Mouse (Mus musculus) stomach, embryonic 15.5 days (tissue): ENCODE results near the gene Ddx10. TPM values are rescaled to one million over a fixed set of nuclear protein-coding genes. Genes with fewer than 3 reads are reported as not detected.
"Not testable (repeated sequence)": the region's sequence is repeated elsewhere in the genome, so short reads cannot be mapped to it uniquely, and the experiment has no call there.

Source experiments
- ATAC-seq: fragments of 200-750 bp; cut with Nextera tagmentation; 2 replicates; pipeline ENCODE4 v1.8.0; 2017; ENCODE audit warnings: low read depth, moderate number of reproducible peaks, moderate TSS enrichment; ENCODE audit not compliant: insufficient read depth, low FRiP score
- H3K27ac ChIP-seq: fragments of 300-500 bp; sonication (generic); 2 replicates; pipeline ENCODE4 v1.5.1; 2015; ENCODE audit warnings: mild to moderate bottlenecking, inconsistent platforms
- H3K27me3 ChIP-seq: fragments of 300-500 bp; sonication (generic); replicated peaks from 2 replicates; pipeline ENCODE4 v1.6.1; 2015; ENCODE audit warnings: inconsistent platforms
- H3K36me3 ChIP-seq: fragments of 300-500 bp; sonication (generic); 2 replicates; pipeline ENCODE4 v1.6.1; 2015; ENCODE audit warnings: inconsistent platforms
- H3K4me1 ChIP-seq: fragments of 300-500 bp; sonication (generic); 2 replicates; pipeline ENCODE4 v1.6.1; 2015; ENCODE audit warnings: inconsistent platforms
- H3K4me2 ChIP-seq: fragments of 300-500 bp; sonication (generic); 2 replicates; pipeline ENCODE4 v1.6.1; 2015; ENCODE audit warnings: mild to moderate bottlenecking, inconsistent platforms
- H3K4me3 ChIP-seq: fragments of 300-500 bp; sonication (generic); replicated peaks from 2 replicates; pipeline ENCODE4 v1.5.1; 2015; ENCODE audit warnings: inconsistent platforms
- H3K9ac ChIP-seq: fragments of 300-500 bp; sonication (generic); 2 replicates; pipeline ENCODE4 v1.6.1; 2015; ENCODE audit warnings: inconsistent platforms
- H3K9me3 ChIP-seq: fragments of 300-500 bp; sonication (generic); 2 replicates; pipeline ENCODE4 v1.6.1; 2016; ENCODE audit warnings: inconsistent platforms
- WGBS: fragments of 180-500 bp; shearing (Covaris S2); methylation state at CpG from one replicate; pipeline ENCODE4 v1.1.7; 2015; 5-methylcytosine and 5-hydroxymethylcytosine counted together
- polyA plus RNA-seq: library from polyadenylated mRNA; unstranded; fragments of >200 nt; fragmentation: Nextera tagmentation; extraction: Ambion mirVana; gene quantifications from 2 replicates; pipeline ENCODE4 v1.2.1, GENCODE M21; 2015

The Ddx10 gene
- polyA plus RNA-seq, 1 experiment from 2014 or later: 24.2 TPM

DNA sequence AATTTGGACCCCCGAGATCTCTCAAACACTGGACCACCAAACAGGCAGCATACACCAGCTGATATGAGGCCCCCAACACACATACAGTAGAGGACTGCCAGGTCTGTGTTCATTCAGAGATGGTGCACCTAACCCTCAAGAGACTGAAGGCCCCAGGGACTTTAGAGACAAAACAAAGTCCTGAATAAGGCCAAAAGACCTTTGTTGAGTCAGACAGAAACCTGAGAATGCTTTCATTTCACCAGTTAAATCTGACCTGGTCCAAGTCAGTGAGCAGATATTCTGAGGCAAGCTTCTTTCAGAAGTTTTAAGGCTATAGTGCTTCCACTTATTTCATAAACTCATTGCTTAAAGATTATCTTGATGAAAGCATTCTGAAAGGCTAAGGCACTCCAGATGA, 105.4 kb downstream of the Ddx10 start:
- WGBS: 90% methylated on average over 1 of the region's 1 CpGs
- not testable (repeated sequence) for ATAC-seq, H3K36me3 ChIP-seq

DNA sequence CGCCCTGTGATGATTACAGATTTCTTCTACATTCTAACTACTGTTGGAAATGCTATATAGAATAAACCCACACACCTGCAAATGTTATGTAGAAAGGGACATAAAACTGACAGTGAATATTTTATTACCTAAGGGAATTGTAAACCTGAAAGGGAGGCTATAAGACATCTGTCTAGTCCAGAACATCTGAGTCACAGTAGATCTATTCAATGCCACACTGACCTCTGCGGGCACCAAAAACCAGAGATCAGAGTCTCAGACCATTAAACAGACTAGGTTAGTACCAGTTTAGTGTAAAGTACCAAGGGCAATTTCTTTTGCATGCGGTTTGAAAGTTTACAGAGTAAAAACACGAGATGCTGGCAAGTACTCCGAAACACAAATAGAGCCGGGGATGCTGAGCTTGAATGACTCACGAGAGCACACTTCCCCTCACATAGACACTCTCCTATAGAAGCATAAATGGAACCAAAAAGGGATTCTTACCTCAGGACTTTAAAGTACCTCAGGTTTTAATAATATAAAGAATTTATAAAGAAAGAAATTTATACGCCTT, 107.2 kb downstream of the Ddx10 start:
- Histone ChIP-seq H3K9me3 (no peaks in the 10 kb centered on the region), H3K4me2 (no peak overlapping the region), H3K9ac (no peak overlapping the region), H3K36me3 (no peaks in the 10 kb centered on the region), H3K27ac (no peak overlapping the region), H3K4me1 (no peaks in the 10 kb centered on the region), H3K27me3 (no peaks in the 10 kb centered on the region), H3K4me3 (no peak overlapping the region)
- no peak for ATAC-seq
- WGBS: 78% methylated on average over 8 of the region's 8 CpGs

More for the DNA sequence above, 105.4 kb downstream of the Ddx10 start:
- not testable (repeated sequence) for H3K4me1 ChIP-seq, H3K27ac ChIP-seq, H3K4me2 ChIP-seq, H3K4me3 ChIP-seq, H3K27me3 ChIP-seq, H3K9ac ChIP-seq, H3K9me3 ChIP-seq

DNA sequence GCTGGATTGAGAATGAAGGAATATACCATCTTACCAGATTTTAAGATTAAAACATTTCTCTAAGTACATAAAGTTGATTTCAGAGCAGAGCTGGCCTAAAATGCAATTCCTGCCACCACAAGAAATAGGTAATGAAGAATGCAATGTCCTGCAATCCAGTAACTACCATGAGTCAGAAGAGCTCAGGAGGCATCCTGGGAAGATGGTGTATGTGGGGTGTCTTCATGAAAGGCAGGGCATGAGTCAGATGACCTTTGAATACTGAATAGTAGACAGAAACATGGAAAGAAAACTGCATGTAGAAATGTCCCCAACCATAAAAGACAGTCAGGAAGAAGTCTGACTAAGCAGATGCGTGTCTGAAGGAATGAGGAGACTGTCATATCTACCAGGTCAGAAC, 115.0 kb downstream of the Ddx10 start:
- ATAC-seq: no peak
- WGBS: 96% methylated on average over 1 of the region's 1 CpGs
- Histone ChIP-seq H3K27ac (no peak overlapping the region), H3K27me3 (no peaks in the 10 kb centered on the region), H3K4me1 (no peaks in the 10 kb centered on the region), H3K9ac (no peak overlapping the region), H3K9me3 (no peaks in the 10 kb centered on the region), H3K4me2 (no peak overlapping the region), H3K4me3 (no peak overlapping the region), H3K36me3 (no peaks in the 10 kb centered on the region)

DNA sequence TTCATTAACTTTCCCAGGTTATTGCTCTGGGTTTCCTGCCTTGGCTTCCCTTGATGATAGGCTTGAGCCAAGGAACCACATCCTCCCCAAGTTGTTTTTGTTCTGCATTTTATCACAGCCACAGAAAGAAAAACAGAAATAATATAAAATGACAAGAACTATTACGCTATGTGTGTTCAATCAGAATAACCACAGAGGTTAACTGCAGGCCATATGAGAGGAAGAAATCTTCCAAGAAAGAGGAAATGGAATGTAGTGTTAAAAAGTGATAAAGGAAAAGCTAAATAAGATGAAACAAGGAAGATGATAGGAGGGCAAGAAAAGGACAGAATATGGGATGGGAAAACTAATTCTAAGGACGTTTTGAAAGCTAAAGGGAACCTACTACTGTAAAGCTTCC, 117.4 kb downstream of the Ddx10 start:
- WGBS: 82% methylated on average over 2 of the region's 2 CpGs
- Histone ChIP-seq H3K9ac (no peak overlapping the region), H3K27ac (no peak overlapping the region), H3K4me2 (no peak overlapping the region), H3K36me3 (no peaks in the 10 kb centered on the region), H3K4me3 (no peak overlapping the region), H3K27me3 (no peaks in the 10 kb centered on the region), H3K4me1 (no peaks in the 10 kb centered on the region), H3K9me3 (no peaks in the 10 kb centered on the region)
- no peak for ATAC-seq

DNA sequence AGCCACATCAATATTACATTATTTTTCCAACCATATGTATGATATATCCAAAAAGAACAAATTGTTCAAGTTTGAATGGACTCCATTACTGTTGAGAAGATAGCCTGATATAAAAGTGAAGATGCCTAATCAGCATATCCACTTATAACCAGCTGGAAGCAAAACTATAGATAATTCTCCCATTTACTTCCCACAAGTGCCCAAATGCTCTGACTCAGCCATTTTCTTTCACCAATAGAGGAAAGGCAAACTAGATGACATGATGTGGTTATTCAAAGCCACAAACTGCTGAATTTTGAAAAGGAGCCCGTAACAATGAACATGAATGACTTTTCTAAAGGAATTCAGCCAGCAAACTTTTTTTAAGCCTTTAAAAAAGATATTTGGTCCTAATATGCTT, 146.8 kb downstream of the Ddx10 start:
- Histone ChIP-seq H3K27me3 (no peaks in the 10 kb centered on the region), H3K4me3 (no peak overlapping the region), H3K9me3 (no peaks in the 10 kb centered on the region), H3K4me2 (no peak overlapping the region), H3K9ac (no peak overlapping the region), H3K27ac (no peak overlapping the region), H3K36me3 (no peaks in the 10 kb centered on the region), H3K4me1 (no peaks in the 10 kb centered on the region)
- WGBS: 74% methylated on average over 1 of the region's 1 CpGs
- ATAC-seq: no peak

DNA sequence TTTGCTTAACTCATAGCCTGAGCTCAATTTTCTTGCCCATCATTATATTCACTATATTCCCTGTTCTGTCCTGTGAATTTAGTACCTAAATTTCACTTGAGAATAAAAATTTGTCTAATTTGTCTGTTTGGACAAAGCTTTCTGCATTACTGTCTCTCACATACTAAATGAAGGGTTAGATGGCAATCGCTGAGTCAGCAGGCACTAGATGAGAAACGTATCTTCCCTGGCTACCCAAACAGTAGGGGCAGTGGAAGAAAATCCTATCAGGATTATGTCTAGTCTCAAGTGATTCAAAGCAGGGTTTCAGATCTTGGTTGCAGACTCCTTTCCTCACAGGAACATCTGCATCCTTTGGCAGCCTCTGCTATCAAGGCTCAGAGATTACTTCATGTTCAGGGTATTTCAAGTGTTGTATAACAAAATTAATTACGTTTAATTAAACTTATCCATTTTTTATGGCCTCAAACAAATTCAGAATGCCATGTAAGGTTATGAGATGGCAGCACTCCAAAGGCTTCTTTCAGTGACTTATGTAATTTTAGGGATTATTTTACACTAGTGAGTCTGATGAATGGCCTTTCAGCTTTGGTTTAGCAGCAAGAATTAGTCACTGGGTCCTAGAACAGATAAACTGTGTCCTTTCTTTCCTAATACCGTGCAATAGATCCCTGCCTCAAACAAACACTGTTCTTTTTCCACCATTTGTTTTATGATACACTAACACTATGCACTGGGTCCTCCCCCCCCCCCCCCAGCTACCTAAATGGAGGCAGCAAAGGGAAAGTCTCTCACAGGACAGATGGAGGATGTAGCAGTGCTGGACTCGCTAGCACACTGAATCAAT, 152.3 kb downstream of the Ddx10 start:
- H3K4me1 ChIP-seq: no peaks in the 10 kb centered on the region
- peak; percentile 43; the same call in 1 of the 2 replicates for ATAC-seq
- 54% methylated on average over 5 of the region's 5 CpGs for WGBS

DNA sequence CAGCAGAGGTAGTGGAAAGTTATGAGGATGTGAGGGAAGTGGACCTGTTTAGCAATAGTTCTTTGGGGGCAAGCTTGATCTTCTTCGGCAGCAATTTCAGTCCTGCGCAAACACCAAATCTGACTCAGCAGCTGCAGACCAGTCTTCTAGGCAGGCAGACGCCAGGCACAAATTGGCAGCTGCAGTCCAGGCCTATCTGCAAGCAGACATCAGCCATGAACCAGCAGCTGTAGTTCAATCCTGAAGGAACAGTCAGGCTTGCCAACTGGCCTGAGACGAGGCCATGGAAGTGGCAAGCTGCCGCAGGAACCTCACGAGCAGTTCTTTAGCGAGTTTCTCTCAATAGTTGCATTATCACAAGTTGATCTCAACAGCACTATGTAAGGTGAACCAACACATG, 153.3 kb downstream of the Ddx10 start:
- H3K4me3 ChIP-seq: no peak overlapping the region
- H3K4me1 ChIP-seq: no peaks in the 10 kb centered on the region
- WGBS: 85% methylated on average over 7 of the region's 7 CpGs

More for the DNA sequence above, 152.3 kb downstream of the Ddx10 start:
- H3K27me3 ChIP-seq: no peaks in the 10 kb centered on the region
- H3K4me2 ChIP-seq: no peak overlapping the region
- H3K4me3 ChIP-seq: no peak overlapping the region
- no peaks in the 10 kb centered on the region for H3K36me3 ChIP-seq
- no peaks in the 10 kb centered on the region for H3K9me3 ChIP-seq
- no peak overlapping the region for H3K27ac ChIP-seq
- H3K9ac ChIP-seq: no peak overlapping the region

DNA sequence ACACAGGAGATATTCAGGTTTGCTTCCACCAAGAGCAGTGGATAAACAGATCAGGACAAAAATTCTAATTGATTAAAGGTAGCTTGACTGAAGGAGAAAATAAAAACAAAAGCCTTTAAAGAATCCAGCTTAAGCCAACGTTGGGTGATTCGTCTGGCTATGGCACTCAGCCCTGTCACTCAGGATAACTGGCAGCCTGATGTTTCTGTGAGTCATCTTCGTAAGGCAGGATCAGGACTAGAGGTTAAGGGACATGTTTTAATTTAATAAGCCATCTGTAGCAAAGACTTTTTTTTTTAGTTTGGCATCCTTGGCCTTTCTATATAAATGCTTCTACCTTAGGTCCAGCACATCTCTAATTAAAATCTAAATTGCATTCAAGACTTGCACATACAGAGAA, 170.2 kb downstream of the Ddx10 start:
- Histone ChIP-seq H3K9me3 (no peaks in the 10 kb centered on the region), H3K4me1 (no peaks in the 10 kb centered on the region), H3K4me3 (no peak overlapping the region), H3K36me3 (no peaks in the 10 kb centered on the region), H3K27ac (no peak overlapping the region), H3K27me3 (no peaks in the 10 kb centered on the region), H3K9ac (no peak overlapping the region), H3K4me2 (no peak overlapping the region)
- ATAC-seq: no peak
- 71% methylated on average over 3 of the region's 3 CpGs for WGBS

More for the DNA sequence above, 153.3 kb downstream of the Ddx10 start:
- no peaks in the 10 kb centered on the region for H3K36me3 ChIP-seq
- no peaks in the 10 kb centered on the region for H3K27me3 ChIP-seq
- H3K9me3 ChIP-seq: no peaks in the 10 kb centered on the region
- H3K4me2 ChIP-seq: no peak overlapping the region
- no peak overlapping the region for H3K9ac ChIP-seq
- ATAC-seq: no peak
- H3K27ac ChIP-seq: no peak overlapping the region

DNA sequence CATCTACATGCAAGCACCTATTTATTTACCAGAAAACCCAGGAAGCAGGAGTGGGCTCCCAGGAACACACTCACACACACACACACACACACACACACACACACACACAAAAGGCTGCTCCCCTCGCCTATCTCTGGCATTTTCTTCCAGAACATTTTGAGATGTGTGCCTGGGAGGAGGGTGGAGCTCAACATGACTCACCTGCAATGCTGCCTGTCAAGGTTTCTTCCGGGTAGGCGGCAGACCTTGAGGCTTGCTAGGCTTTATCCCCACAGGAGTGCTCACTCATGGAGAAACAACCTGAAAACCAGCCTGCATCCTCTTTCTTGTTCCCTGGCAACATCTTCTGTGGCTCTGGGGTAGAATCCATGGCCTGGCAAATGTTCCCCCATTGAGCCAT, 171.9 kb downstream of the Ddx10 start:
- 72% methylated on average over 3 of the region's 3 CpGs for WGBS
- ATAC-seq: no peak
- Histone ChIP-seq H3K36me3 (no peaks in the 10 kb centered on the region), H3K27ac (no peak overlapping the region), H3K4me1 (no peaks in the 10 kb centered on the region), H3K4me2 (no peak overlapping the region), H3K9ac (no peak overlapping the region), H3K9me3 (no peaks in the 10 kb centered on the region), H3K4me3 (no peak overlapping the region), H3K27me3 (no peaks in the 10 kb centered on the region)

DNA sequence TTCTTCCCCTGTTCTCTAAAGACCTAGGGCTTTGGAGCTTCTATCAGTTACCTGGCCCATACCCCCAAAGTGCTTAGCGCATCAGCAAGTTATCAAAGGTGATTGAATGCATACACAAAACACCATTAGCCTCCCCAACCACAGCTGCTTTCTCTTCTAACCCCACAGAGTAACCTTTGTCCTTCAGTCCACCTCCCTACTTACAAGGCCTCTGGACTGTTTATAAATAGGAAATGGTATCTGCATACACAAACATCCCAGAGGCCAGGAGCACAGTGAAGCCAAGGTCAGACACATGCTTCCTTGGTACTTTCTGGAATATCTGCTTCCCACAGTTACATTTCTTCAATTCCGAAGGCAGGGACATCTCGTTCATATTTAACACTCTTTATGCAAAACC, 173.4 kb downstream of the Ddx10 start:
- 61% methylated on average over 3 of the region's 3 CpGs for WGBS
- H3K27ac ChIP-seq: no peak overlapping the region

DNA sequence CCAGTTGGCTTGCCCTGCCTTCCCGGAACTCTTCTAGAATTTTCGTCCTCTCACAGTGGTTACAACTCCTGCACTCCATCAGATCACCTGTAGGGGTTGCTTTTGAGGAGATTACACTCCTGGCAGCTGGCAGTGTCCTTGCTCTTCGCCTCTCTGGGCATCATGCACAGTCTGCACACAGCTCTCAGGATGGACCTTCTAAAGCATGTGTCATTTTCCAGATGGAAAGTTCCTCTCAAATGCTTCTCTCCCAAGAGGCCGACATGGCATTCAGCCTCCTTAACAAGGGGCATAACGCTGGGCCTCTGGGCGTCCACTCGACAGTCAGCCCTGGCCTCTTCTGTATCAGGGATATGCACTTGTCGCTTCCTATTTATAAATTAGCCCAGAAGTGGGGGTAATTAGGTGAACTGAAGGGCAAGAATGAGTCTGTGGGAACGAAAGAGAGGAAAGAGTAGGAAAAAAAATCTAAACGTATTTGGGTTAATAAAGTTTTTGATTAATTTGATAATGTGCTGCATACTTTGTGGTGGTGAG, 174.2 kb downstream of the Ddx10 start:
- Histone ChIP-seq H3K9me3 (no peaks in the 10 kb centered on the region), H3K27me3 (no peaks in the 10 kb centered on the region), H3K9ac (no peak overlapping the region), H3K4me2 (no peak overlapping the region), H3K27ac (no peak overlapping the region), H3K4me3 (no peak overlapping the region), H3K4me1 (no peaks in the 10 kb centered on the region), H3K36me3 (no peaks in the 10 kb centered on the region)
- WGBS: 79% methylated on average over 10 of the region's 10 CpGs
- ATAC-seq: no peak

More for the DNA sequence above, 173.4 kb downstream of the Ddx10 start:
- no peak for ATAC-seq
- Histone ChIP-seq H3K4me2 (no peak overlapping the region), H3K4me3 (no peak overlapping the region), H3K27me3 (no peaks in the 10 kb centered on the region), H3K36me3 (no peaks in the 10 kb centered on the region), H3K4me1 (no peaks in the 10 kb centered on the region), H3K9ac (no peak overlapping the region), H3K9me3 (no peaks in the 10 kb centered on the region)

DNA sequence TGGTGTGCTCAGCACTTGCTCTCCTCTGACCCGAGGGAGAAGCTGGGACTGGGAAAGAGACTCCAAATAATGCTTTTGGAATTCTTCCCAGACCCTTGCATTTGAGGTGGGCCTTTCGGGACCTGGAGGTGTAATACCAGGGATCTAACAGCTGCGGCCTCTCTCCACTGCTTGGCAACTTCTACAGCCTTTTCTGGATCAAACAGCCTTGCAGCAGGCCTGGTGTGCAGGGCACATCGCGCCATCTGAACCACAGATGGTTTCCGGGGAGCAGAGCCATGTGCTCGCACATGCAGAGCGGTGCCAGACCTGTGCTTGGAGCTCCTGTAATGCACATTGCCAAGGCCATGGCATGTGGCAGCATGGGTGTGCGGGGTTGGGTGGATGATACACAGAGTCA, 175.8 kb downstream of the Ddx10 start:
- 79% methylated on average over 9 of the region's 9 CpGs for WGBS
- no peak overlapping the region for H3K9ac ChIP-seq
- H3K4me1 ChIP-seq: no peaks in the 10 kb centered on the region
- no peak overlapping the region for H3K4me3 ChIP-seq
- H3K36me3 ChIP-seq: no peaks in the 10 kb centered on the region
- ATAC-seq: no peak
- H3K4me2 ChIP-seq: no peak overlapping the region
- no peaks in the 10 kb centered on the region for H3K9me3 ChIP-seq
- H3K27me3 ChIP-seq: no peaks in the 10 kb centered on the region
- no peak overlapping the region for H3K27ac ChIP-seq
